Mouse (Mus musculus) heart, postnatal 0 days (tissue): ENCODE data around the gene Gm14440.
"Not testable (repeated sequence)": the region's sequence is repeated elsewhere in the genome, so short reads cannot be mapped to it uniquely, and the experiment has no call there.

ENCODE experiments used
- CTCF ChIP-seq: IDR thresholded peaks from 2 replicates; pipeline ENCODE4 v1.5.1; 2016; ENCODE audit warnings: antibody characterized with exemption, control low read depth, low read depth
- EP300 ChIP-seq: IDR thresholded peaks from 2 replicates; pipeline ENCODE4 v1.6.1; 2016; ENCODE audit warnings: antibody characterized with exemption, low read depth

DNA sequence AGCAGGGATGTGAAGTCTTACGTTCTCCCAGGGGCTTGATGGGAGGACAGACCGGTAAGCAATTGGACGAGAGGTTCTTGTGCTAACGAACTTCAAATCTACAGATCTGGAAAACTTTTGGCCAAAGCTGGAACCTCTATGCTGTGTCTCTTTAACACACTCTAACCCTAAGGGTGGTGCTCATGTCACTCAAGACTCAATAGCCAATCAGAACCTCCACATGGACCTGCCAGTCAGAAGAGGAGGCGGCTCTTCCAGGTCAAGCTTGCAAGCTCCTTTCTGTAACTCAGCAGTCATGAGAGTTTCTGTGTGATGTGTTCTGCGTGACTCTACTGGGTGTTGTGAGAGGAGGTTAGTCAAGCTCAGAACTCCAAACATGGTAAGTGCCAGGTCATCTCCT, at the start of gene Gm14440:
- TF ChIP-seq CTCF, EP300: not testable (repeated sequence)
